Mouse (Mus musculus): Measurements from ENCODE around the gene BC049352. TPM values are rescaled to one million over a fixed set of nuclear protein-coding genes. Genes with fewer than 3 reads are reported as not detected.

The BC049352 gene
- not detected in 2 replicates for polyA plus RNA-seq (2016; fragmentation: Nextera tagmentation; extraction: Ambion mirVana)

DNA sequence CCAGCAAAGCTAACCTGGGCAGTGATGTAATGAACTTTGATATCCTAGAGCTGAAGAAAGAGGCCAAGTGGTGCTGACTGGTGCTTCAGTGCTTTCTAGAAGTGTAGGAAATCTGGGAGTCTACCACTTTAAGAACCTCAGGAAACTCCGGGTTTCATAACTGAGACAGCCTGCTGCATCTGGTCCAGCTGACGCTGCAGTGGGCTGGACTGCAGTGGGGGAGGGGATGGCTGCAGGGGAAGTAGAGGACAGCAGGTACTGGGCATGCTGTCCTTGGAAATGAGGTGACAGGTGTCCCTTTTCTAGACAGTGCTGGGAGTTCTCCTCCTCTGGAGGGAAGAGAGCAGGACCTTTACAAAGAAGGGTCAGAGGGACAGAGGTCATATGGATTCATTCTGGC is at the start of gene BC049352:
TSS of gene BC049352 (plus strand) at position 238 of the 400 bp plus-strand sequence.
- 25% methylated on average over 2 of the region's 2 CpGs for WGBS
- ATAC-seq (ENCODE audit: insufficient number of reproducible peaks, low FRiP score): no peak
- Histone ChIP-seq H3K4me2 (no peak within 1 kb of the TSS), H3K27me3 (replicated peaks) (0 out of 2 replicates have a peak, but pooled peaks cover 11% of the 10 kb centered on the region), H3K9me3 (replicated peaks) (no peaks in the 10 kb centered on the region), H3K9ac (no peak within 1 kb of the TSS), H3K4me3 (no peak within 1 kb of the TSS), H3K4me1 (replicated peaks) (no peaks in the 10 kb centered on the region), H3K27ac (ENCODE audit: poor library complexity, severe bottlenecking) (no peak within 1 kb of the TSS), H3K36me3 (no peaks in the 10 kb centered on the region)

DNA sequence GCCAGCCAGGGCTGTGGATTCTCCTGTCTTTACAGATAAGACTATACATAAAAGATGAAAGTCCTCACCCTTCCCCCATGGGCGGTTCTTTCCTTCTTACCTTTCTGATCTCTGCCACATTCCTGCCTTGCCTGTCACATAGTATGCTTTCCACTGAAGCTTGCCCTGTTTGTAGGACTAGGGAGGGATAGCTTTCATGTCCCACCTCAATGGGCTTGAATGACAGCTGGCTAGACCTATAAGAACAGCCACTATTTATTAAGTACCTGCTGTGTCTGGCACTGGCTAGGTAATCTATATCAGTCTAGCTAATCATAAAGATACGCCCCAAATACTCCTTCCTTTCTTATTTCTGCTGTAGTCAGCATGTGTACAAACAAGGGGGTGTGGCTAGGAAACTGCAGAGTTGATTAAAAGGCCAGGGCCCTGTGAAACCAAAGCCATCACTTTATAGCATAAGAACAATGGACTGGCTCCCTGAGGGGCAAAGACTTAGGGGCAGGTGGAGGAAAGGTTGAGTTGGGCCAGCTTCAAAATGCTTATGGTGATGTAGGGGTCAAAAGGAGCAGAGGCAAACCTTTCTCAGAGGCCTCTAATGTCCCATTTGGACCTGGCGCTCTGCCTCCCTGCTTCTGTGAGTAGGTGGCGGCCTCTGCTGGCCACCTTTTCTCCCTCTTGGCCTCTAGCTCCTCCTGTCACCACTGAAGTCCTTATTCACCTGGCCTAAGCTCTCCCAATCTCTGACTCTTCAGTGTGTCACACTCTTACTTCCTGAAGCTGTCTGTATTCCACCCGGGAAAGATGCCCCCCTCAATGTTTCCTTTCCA is 48.1 kb upstream of the BC049352 start:
- Histone ChIP-seq H3K4me3 (no peak overlapping the region), H3K4me1 (replicated peaks) (peaks cover 31% of the 10 kb centered on the region), H3K9me3 (replicated peaks) (no peaks in the 10 kb centered on the region), H3K9ac (no peak overlapping the region), H3K27me3 (replicated peaks) (peaks cover 60% of the 10 kb centered on the region), H3K27ac (ENCODE audit: poor library complexity, severe bottlenecking) (no peak overlapping the region), H3K4me2 (no peak overlapping the region), H3K36me3 (no peaks in the 10 kb centered on the region)
- WGBS: 25% methylated on average over 5 of the region's 5 CpGs
- no peak for ATAC-seq (ENCODE audit: insufficient number of reproducible peaks, low FRiP score)

DNA sequence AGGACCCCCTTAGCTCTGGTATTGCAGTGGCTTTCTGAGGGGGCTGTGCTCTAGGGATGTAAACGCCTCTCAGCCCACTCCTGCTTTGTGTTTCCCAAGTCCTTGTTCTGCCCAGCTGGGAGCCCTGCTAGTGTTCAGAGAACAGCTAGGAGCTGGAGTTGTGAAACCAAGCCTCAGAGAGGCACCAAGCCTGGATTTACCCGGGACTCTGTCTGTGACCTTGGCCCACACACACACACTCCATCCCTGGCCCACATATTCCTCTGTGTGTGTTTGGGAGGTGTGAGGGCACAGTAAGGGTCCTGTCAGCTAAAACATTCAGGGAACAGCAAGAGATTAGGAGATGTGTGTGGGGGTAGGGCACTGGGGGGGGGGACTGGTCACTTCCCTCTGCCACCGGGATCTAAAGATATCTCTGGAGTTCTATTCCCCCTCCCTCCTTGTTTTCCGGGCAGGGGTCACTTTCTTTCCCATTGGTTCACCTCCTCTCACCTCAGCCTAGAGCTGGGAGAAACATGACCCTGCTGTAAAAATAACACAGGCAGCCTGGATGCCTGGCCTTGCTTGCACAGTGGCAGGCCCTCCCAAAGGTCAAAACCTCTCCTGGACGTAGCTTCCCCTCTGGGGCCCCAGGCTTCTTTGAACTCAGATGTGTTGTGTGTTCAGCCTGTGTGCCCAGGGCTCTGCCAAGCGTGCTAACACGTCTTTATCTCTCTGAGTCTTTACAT is 45.2 kb upstream of the BC049352 start:
- peak; percentile 26; the same call in 1 of the 2 replicates for ATAC-seq (ENCODE audit: insufficient number of reproducible peaks, low FRiP score)
- Histone ChIP-seq H3K4me2 (peak overlapping the region; percentile 23; the same call in 1 of the 2 replicates), H3K36me3 (no peaks in the 10 kb centered on the region), H3K9ac (0 out of 2 replicates have a peak overlapping the region, but pooled peaks have one; percentile 2), H3K9me3 (replicated peaks) (no peaks in the 10 kb centered on the region), H3K27ac (ENCODE audit: poor library complexity, severe bottlenecking) (peak overlapping the region; percentile 61; the same call in 1 of the 2 replicates), H3K4me3 (no peak overlapping the region), H3K27me3 (replicated peaks) (peaks cover 70% of the 10 kb centered on the region), H3K4me1 (replicated peaks) (peaks cover 46% of the 10 kb centered on the region)
- 11% methylated on average over 7 of the region's 7 CpGs for whole genome bisulfite sequencing

DNA sequence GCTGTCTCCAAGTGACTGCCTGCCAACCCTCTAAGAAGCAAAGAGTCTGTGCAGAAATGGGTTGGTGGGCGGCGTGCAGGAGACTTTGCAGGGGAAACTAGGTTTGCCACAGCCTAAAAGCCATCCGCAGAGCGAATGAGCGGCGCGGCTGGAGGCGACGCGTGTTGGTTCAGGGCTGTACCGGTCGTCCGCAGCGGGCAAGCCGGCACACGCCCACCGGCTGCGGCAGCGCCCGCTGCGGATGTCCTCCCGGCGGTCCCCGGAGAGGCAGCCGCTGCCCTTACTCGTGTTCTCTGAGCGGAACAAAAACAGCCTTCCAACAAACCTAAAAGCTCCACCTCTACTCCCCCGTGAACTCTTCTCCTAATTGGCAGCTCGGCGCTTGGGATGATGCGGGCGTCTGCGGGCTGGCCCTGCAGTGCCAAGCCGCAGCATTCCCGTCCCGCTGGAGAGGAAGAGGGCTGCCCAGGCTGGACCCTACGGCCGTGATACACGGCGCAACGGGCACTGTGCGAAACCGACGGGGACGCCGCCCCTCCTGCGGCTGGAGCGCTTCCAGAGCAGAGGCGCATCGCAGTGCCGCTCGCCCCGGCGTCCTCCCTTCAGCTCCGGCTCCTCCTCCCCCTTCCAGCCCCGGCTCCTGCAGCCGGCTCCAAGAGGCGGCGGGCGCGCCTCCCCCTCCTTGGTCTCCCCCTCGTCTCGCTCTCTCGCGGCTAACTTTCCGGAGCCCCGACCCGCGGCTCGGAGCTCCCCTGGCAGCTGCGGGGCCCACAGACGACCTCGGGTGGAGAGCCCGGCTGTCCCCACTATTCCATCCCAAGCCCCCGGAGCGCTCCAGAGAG is 43.4 kb upstream of the BC049352 start, which contains the start of gene Scn4b:
TSS of gene Scn4b (plus strand) at position 205 of the 842 bp plus-strand sequence.
- no peaks in the 10 kb centered on the region for H3K9me3 ChIP-seq (replicated peaks)
- peaks cover 47% of the 10 kb centered on the region for H3K4me1 ChIP-seq (replicated peaks)
- ATAC-seq (ENCODE audit: insufficient number of reproducible peaks, low FRiP score): peak; percentile 29; the same call in 1 of the 2 replicates
- H3K27me3 ChIP-seq (replicated peaks): peaks cover 78% of the 10 kb centered on the region
- 0 out of 2 replicates have a peak within 1 kb of the TSS, but pooled peaks have one; percentile 61 for H3K27ac ChIP-seq (ENCODE audit: poor library complexity, severe bottlenecking)
- H3K9ac ChIP-seq: peak within 1 kb of the TSS; percentile 58
- no peaks in the 10 kb centered on the region for H3K36me3 ChIP-seq
- peak within 1 kb of the TSS; percentile 80 for H3K4me2 ChIP-seq
- H3K4me3 ChIP-seq: peak within 1 kb of the TSS; percentile 54
- WGBS: under 1% methylated on average over 71 of the region's 76 CpGs

DNA sequence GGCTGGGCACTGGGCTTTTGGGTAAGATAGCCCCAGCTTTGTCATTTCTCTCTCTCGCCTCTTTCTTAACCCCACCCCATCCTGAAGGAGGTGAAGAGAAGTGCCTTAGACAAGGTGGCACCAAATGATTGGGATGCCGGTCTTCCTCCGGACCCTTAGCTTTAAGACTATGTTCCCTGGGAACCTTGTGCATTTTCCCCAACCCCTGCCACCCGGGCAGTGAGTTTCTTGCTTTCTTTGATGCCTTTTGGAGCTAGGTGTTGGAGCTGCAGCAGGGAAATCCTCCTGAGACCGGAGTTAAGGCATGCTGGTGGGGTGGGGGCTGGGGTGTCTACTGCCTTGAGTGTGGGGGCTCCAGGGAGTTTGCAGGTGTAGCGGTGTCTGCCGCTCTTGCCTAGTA is 42.7 kb upstream of the BC049352 start:
- WGBS: 3% methylated on average over 7 of the region's 7 CpGs
- Histone ChIP-seq H3K9ac (peak overlapping the region; percentile 58), H3K27ac (ENCODE audit: poor library complexity, severe bottlenecking) (no peak overlapping the region)

DNA sequence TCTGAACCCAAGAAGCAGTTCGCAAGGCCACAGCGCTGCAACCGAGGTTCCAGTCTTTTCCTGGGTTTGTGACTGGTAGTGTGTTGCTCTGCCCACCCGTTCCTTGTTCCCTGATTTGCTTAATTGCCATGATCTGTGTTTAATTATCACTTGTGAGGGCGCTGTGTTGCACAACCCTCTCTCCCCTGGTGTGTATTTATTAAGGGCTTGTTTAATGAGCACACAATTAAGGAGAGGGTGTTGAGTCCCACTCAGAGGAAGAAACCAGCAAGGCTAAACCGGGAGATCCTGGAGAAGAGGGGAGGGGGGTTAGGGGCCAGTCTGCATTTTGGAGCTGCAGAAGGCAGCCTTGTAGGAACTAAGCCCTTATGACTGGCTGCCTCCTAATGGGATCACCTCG is 40.9 kb upstream of the BC049352 start:
- 65% methylated on average over 7 of the region's 7 CpGs for WGBS
- no peak for ATAC-seq (ENCODE audit: insufficient number of reproducible peaks, low FRiP score)
- Histone ChIP-seq H3K27ac (ENCODE audit: poor library complexity, severe bottlenecking) (no peak overlapping the region), H3K36me3 (no peaks in the 10 kb centered on the region), H3K27me3 (replicated peaks) (peaks cover 84% of the 10 kb centered on the region), H3K4me3 (no peak overlapping the region), H3K9me3 (replicated peaks) (no peaks in the 10 kb centered on the region), H3K4me1 (replicated peaks) (peaks cover 43% of the 10 kb centered on the region), H3K9ac (no peak overlapping the region), H3K4me2 (no peak overlapping the region)

More for the DNA sequence above, 42.7 kb upstream of the BC049352 start:
- peaks cover 84% of the 10 kb centered on the region for H3K27me3 ChIP-seq (replicated peaks)
- no peaks in the 10 kb centered on the region for H3K36me3 ChIP-seq
- ATAC-seq (ENCODE audit: insufficient number of reproducible peaks, low FRiP score): no peak
- peak overlapping the region; percentile 54 for H3K4me3 ChIP-seq
- no peaks in the 10 kb centered on the region for H3K9me3 ChIP-seq (replicated peaks)
- peaks cover 47% of the 10 kb centered on the region for H3K4me1 ChIP-seq (replicated peaks)
- peak overlapping the region; percentile 80 for H3K4me2 ChIP-seq

DNA sequence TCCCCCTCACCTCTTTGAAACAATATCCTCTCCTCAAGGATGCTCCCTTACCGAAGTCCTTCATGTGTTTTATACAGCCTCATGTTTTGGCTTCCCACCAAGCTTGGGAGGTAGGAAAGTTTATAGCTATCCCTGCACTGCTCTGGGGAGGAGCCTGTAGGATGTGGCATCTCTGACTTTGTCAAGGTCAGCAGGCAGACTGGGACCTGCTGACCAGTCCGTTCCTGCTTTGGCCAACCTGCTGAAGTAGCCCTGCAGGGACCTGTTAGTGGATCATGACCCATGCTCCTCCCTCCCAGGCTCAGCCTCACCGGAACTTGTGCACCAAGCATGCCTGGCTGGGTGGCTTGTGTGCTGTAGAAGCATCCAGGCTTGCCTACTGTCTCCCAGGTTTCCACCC is 39.1 kb upstream of the BC049352 start:
- no peaks in the 10 kb centered on the region for H3K9me3 ChIP-seq (replicated peaks)
- H3K9ac ChIP-seq: no peak overlapping the region
- no peak overlapping the region for H3K4me3 ChIP-seq
- H3K27ac ChIP-seq (ENCODE audit: poor library complexity, severe bottlenecking): no peak overlapping the region
- ATAC-seq (ENCODE audit: insufficient number of reproducible peaks, low FRiP score): no peak
- no peaks in the 10 kb centered on the region for H3K36me3 ChIP-seq
- no peak overlapping the region for H3K4me2 ChIP-seq
- H3K27me3 ChIP-seq (replicated peaks): peaks cover 93% of the 10 kb centered on the region
- 53% methylated on average over 3 of the region's 3 CpGs for WGBS
- peaks cover 26% of the 10 kb centered on the region for H3K4me1 ChIP-seq (replicated peaks)

DNA sequence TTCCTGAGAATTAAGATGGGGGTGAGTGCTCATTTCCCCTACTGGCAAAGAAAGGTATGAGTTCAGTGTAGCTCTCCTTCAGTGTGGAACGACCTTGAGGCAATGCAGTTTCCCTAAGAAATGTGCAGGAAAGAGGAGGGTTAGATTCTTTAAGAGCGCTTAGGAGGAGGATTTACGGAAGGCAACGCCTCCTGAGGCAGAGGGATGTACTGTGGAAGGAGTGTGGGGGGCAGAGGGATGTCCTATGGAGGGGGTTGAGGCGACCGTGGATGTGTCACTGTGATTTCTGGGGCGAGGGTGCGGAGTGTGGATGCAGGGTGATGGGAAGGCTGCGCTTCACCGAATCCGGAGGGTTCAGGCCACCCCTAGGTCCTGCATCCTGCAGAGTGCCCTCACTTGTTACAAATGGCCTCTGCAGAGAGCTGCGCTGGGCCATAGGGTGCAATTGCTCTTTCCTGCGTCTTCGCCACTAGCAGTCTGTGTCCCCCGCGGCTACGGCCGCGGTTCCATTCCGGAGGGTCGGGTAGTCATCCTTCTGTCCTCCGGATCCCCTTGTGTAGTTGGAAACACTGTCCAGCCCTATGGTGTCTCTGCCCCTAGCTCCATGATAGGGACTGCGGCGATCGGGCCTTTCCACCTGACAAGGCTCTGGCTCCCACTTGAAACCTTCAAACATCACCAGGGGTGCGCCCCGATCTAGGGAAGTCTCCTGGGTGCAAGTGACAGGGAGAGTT is 36.1 kb upstream of the BC049352 start:
- H3K27me3 ChIP-seq (replicated peaks): peaks cover 92% of the 10 kb centered on the region
- no peak for ATAC-seq (ENCODE audit: insufficient number of reproducible peaks, low FRiP score)
- H3K36me3 ChIP-seq: no peaks in the 10 kb centered on the region
- H3K27ac ChIP-seq (ENCODE audit: poor library complexity, severe bottlenecking): no peak overlapping the region
- H3K9ac ChIP-seq: peak overlapping the region; percentile 16; the same call in 1 of the 2 replicates
- H3K9me3 ChIP-seq (replicated peaks): no peaks in the 10 kb centered on the region
- peak overlapping the region; percentile 82 for H3K4me2 ChIP-seq
- 6% methylated on average over 27 of the region's 27 CpGs for WGBS
- H3K4me1 ChIP-seq (replicated peaks): peaks cover 10% of the 10 kb centered on the region; the same call in 1 of the 2 replicates
- peak overlapping the region; percentile 31 for H3K4me3 ChIP-seq

DNA sequence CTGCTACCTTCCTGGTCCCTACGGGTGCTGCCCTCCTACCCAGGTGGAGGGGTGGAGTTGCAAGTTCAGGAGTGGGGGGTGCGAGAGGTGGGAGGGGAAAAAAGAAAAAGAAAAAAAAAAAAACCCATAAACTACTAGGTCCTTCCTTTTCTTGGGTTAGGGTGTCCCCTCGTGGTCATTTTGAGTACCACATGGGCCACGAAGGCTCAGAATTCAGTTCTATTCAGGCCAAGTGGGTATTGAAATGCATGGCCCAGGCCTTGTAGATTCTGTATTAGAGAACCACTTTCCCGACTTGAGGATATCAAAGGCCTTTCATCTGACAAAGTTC is 35.6 kb upstream of the BC049352 start:
- WGBS: 2% methylated on average over 5 of the region's 5 CpGs
- Histone ChIP-seq H3K27ac (ENCODE audit: poor library complexity, severe bottlenecking) (no peak overlapping the region), H3K4me1 (replicated peaks) (peaks cover 8% of the 10 kb centered on the region; the same call in 1 of the 2 replicates), H3K4me3 (peak overlapping the region; percentile 31), H3K4me2 (peak overlapping the region; percentile 82), H3K27me3 (replicated peaks) (peaks cover 90% of the 10 kb centered on the region), H3K36me3 (no peaks in the 10 kb centered on the region), H3K9me3 (replicated peaks) (no peaks in the 10 kb centered on the region), H3K9ac (peak overlapping the region; percentile 16; the same call in 1 of the 2 replicates)
- ATAC-seq (ENCODE audit: insufficient number of reproducible peaks, low FRiP score): no peak

DNA sequence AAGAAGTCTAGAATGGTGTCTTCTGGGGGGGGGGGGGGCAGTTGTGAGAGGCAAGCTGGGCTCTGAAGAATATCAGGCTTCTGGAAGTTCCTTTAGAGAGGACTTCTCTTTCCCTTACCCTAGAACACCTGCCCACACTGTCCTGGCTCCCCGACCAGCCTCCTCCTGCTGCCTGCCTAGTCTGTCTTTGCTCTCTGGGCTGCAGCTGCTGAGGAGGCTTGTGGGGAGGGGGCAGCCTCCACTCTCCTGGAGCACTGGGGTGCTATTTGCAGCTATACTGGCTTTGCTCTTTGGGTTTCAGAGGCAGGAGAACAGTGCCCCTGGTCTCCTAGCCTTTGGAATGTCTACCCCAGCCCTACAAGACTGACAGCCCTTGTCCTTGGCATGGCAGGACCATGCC is 30.9 kb upstream of the BC049352 start:
- ATAC-seq (ENCODE audit: insufficient number of reproducible peaks, low FRiP score): no peak
- Histone ChIP-seq H3K4me3 (no peak overlapping the region), H3K27ac (ENCODE audit: poor library complexity, severe bottlenecking) (no peak overlapping the region), H3K4me1 (replicated peaks) (no peaks in the 10 kb centered on the region), H3K9me3 (replicated peaks) (no peaks in the 10 kb centered on the region), H3K36me3 (no peaks in the 10 kb centered on the region), H3K4me2 (no peak overlapping the region), H3K9ac (no peak overlapping the region), H3K27me3 (replicated peaks) (peaks cover 62% of the 10 kb centered on the region)
- WGBS: 56% methylated on average over 1 of the region's 1 CpGs

All from heart, embryonic 12.5 days (tissue).